Mouse (Mus musculus): Measurements from ENCODE around the gene Golt1a. TPM values are rescaled to one million over a fixed set of nuclear protein-coding genes. Genes with fewer than 3 reads are reported as not detected.
A peak's percentile ranks its signal among the peaks of the same experiment; 100 is the strongest.

Gene Golt1a
- total RNA-seq, 2 experiments from 2014 or later, result 0.37 to 0.72 TPM

DNA sequence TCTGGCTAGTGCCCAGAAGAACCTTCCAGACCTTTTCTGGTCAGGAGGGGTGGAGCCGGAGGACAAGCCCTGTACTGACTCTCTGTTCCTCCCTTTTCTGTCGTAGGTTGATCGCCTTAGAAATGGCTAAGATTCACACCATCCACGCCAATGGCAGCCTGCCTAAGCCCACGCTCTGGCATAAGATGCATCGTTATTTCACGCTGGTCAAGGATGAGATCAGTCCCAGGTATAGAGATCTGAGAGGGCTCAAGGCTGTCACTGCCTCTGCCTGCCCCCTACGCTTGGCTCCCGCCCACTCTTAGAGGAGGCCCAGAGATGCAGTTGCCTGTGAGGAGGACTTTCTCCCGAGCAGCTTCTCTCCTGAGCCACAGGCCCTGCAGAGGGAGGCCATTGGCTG lies 59.0 kb downstream of the Golt1a start:
- H3K4me3 ChIP-seq, result no peak overlapping the region
- intact Hi-C loops (cut with DNase I), result loop anchor here (5.0 to 10.0 kb wide), 3 partner anchors 131 to 324 kb away; partner anchors contain the start of gene Pik3c2b
- DNase-seq (ENCODE audit: extremely low spot score in 1 of 2, low spot score in 2 of 2), result peak in 1 of 2 experiments; percentile 76
- TF ChIP-seq CTCF (IDR thresholded peaks at IDR 0.05), result no peak
- H3K27ac ChIP-seq, result peak overlapping the region; percentile 84

DNA sequence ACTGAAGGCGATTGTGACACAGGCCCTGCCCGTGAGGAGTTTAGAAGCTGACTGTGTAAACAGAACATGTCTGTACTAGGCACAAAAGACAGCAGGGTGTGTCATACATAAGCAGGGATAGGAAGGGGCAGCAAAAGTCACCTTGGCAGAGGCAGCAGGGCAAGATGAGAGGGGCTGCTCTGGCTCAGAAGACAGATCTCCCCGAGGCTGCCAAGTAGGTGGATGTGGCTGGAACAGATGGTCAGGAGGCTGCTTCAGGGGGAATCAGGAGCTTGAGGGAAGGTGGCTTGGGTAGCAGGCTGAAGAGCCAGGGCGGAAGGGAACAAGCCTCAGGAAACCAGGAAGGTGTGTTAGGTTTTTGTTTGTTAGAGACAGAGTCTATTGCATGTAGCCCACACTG lies 60.8 kb downstream of the Golt1a start:
- no peak overlapping the region for H3K4me3 ChIP-seq
- no peak overlapping the region for H3K27ac ChIP-seq
- no peak for DNase-seq (ENCODE audit: extremely low spot score in 1 of 2, low spot score in 2 of 2)
- no peak for TF ChIP-seq CTCF (IDR thresholded peaks at IDR 0.05)
- intact Hi-C loops (cut with DNase I), result no loop called here

DNA sequence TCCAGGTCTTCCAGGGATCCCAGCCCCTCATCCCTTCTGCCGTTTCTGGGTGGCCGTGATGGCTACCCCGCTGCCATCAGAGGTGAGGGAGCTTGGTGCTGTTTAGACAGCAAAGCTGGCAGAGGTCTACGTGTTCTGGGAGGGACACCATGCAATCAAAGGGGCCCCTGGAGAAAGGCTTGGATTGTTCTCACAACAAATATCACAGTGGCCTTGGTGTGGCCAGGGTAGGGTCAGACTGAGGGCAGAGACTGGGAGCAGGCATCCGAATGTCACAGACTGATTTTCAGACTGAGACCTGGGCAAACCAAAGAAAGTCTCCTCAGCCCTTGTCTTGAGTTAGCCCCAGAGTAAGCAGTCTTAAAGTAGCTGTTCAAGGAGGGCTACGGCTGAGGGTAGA lies 61.8 kb downstream of the Golt1a start:
- intact Hi-C loops (cut with DNase I), result no loop called here
- Histone ChIP-seq H3K4me3 (no peak overlapping the region), H3K27ac (no peak overlapping the region)
- DNase-seq (ENCODE audit: extremely low spot score in 1 of 2, low spot score in 2 of 2), result no peak
- TF ChIP-seq CTCF (IDR thresholded peaks at IDR 0.05), result no peak

DNA sequence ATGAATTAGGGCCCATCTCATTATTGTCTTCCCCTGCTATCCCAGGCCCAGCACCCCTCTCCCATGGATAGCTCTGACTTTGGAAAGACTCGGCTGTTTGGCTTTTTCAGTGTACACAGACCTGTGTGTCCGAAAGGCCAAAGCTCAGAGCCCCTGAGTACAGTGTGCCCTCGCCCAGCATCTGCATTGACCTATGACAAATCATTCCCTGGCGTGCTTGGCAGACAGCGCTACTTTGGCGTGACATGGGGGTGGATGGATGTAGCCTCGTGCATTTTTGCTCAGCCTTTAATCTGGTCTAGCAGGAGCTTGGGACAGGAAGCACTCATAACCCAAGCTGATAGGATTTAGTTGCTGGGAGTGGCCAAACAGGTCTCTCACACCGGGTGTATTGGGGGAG lies 62.5 kb downstream of the Golt1a start:
- DNase-seq (ENCODE audit: extremely low spot score in 1 of 2, low spot score in 2 of 2), result no peak
- no peak for TF ChIP-seq CTCF (IDR thresholded peaks at IDR 0.05)
- Histone ChIP-seq H3K4me3 (no peak overlapping the region), H3K27ac (no peak overlapping the region)
- intact Hi-C loops (cut with DNase I), result no loop called here

Other genes starting within 250 kb of the Golt1a start
- gene Ppp1r15b, start 178.7 kb upstream of the Golt1a start, total RNA-seq (2021), result 10 to 100 TPM; 41.4 to 44.3 TPM
- gene Plekha6, start 145.6 kb upstream of the Golt1a start, total RNA-seq (2021), result 10 to 100 TPM; 94.2 to 96.3 TPM
- 1 to 10 TPM in 1 of 2 experiments, not detected in 1; 1.6 TPM for gene Kiss1, start 12.1 kb downstream of the Golt1a start, total RNA-seq (2021)
- gene Ren1, start 40.7 kb downstream of the Golt1a start, total RNA-seq (2021), result not detected
- gene Etnk2, start 53.8 kb downstream of the Golt1a start, total RNA-seq (2021), result 10 to 100 TPM; 12.4 to 14.6 TPM
- gene Sox13, start 114.6 kb downstream of the Golt1a start, total RNA-seq (2021), result 1 to 10 TPM; 8.9 to 9.3 TPM

All from left cerebral cortex, adult 2 months (tissue).